Mouse (Mus musculus): ENCODE measurements around the gene Ubl4a. TPM values are rescaled to one million over a fixed set of nuclear protein-coding genes. Genes with fewer than 3 reads are reported as not detected.
A peak's percentile ranks its signal among the peaks of the same experiment; 100 is the strongest.
"Not testable (repeated sequence)": the region's sequence is repeated elsewhere in the genome, so short reads cannot be mapped to it uniquely, and the experiment has no call there.

Gene Ubl4a
- polyA plus RNA-seq, 1 experiment from 2014 or later, result 38.3 TPM

GRCm38 (mm10) chrX:74384451-74384850 is 11.4 kb upstream of the Ubl4a start:
- Histone ChIP-seq H3K4me1 (ENCODE audit: insufficient read depth) (no peaks in the 10 kb centered on the region), H3K9ac (replicated peaks) (no peak overlapping the region), H3K27me3 (ENCODE audit: insufficient read depth, low read length) (no peaks in the 10 kb centered on the region), H3K9me3 (ENCODE audit: low read length) (no peaks in the 10 kb centered on the region), H3K4me2 (ENCODE audit: low read depth, low read length) (no peak overlapping the region), H3K4me3 (ENCODE audit: low read depth, low read length) (no peak overlapping the region), H3K36me3 (replicated peaks; ENCODE audit: insufficient read depth, low read length) (0 out of 2 replicates have a peak, but pooled peaks cover 12% of the 10 kb centered on the region), H3K27ac (ENCODE audit: low read depth) (no peak overlapping the region)
- ATAC-seq, result peak; percentile 47; the same call in 1 of the 2 replicates
- 65% methylated on average over 2 of the region's 2 CpGs for WGBS (ENCODE audit: insufficient replicate concordance)
- no peak for DNase-seq
- TF ChIP-seq EP300 (IDR thresholded peaks at IDR 0.05; ENCODE audit: low read depth), result peak; percentile 55; the same call in 1 of the 2 replicates
- TF ChIP-seq CTCF (IDR thresholded peaks at IDR 0.05; ENCODE audit: low read depth), result no peak

DNA sequence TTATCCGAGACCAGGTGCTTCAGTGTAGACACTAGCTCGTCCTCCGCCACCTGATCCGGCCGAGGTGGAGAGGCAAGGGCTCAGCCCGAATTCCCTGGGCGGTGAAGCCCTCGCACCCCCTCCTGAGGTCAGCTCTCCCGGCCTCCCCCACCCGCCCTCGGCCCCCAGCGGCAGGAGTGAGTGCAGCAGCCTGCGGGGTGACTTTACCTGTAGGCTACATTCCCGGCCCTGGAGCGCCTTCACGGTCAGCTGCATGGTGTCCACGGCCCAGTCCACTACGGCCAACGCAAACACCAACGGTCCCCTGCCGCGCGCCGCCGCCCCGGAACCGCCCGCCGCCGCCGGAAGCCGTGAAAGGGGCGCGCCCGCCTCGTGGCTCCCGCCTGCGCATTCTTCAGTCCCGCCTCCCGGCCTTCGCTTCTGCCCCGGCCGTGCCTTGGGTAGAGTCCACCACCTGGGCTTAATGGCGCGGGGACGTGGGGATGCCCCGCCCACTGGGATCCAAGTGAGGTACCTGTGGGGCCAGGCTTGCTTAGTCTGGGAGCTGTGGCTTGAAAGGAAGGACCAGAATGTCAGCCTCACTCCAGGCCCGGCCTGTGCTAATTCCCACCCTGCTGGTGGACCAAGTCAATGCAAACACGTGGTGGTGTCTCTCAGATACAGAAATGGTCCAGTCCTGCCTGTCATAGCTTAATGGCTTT is 4.7 kb downstream of the Ubl4a start:
- 11% methylated on average over 35 of the region's 49 CpGs for WGBS (ENCODE audit: insufficient replicate concordance)
- Histone ChIP-seq H3K4me2 (ENCODE audit: low read depth, low read length) (peak overlapping the region; percentile 80), H3K4me3 (ENCODE audit: low read depth, low read length) (peak overlapping the region; percentile 73), H3K9me3 (ENCODE audit: low read length) (no peaks in the 10 kb centered on the region), H3K4me1 (ENCODE audit: insufficient read depth) (0 out of 2 replicates have a peak, but pooled peaks cover 9% of the 10 kb centered on the region), H3K36me3 (replicated peaks; ENCODE audit: insufficient read depth, low read length) (no peaks in the 10 kb centered on the region), H3K9ac (replicated peaks) (peak overlapping the region; percentile 78), H3K27me3 (ENCODE audit: insufficient read depth, low read length) (no peaks in the 10 kb centered on the region), H3K27ac (ENCODE audit: low read depth) (peak overlapping the region; percentile 82)
- peak; percentile 13; the same call in 1 of the 2 replicates for TF ChIP-seq CTCF (IDR thresholded peaks at IDR 0.05; ENCODE audit: low read depth)
- TF ChIP-seq EP300 (IDR thresholded peaks at IDR 0.05; ENCODE audit: low read depth), result no peak
- ATAC-seq (peak; percentile 77), DNase-seq (peak; percentile 81)

DNA sequence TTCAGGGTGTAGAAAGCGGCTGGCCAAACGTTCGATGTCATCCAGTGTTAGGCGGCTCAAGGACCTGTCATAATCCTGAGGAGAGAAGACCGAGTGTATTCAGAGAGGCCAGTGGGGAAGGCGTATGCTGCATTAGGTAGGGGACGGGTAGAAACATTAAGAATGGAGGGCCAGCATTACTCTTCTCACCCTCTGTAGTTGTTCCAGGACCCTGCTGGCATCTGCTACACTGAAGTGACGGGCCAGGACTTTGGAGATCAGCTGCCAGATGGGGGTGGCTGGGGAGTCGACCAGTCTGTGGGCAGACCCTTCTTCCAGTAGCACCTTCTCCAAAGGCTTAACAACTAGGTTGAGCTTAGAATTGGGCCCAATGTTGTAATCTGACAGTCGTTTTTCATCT is 5.5 kb downstream of the Ubl4a start:
- Histone ChIP-seq H3K4me3 (ENCODE audit: low read depth, low read length) (peak overlapping the region; percentile 73), H3K4me2 (ENCODE audit: low read depth, low read length) (peak overlapping the region; percentile 80), H3K9me3 (ENCODE audit: low read length) (no peaks in the 10 kb centered on the region)

GRCm38 (mm10) chrX:74359171-74359570 is 13.8 kb downstream of the Ubl4a start:
- DNase-seq, result no peak
- no peaks in the 10 kb centered on the region for H3K9me3 ChIP-seq (ENCODE audit: low read length)
- H3K4me3 ChIP-seq (ENCODE audit: low read depth, low read length), result no peak overlapping the region
- no peak overlapping the region for H3K9ac ChIP-seq (replicated peaks)
- ATAC-seq, result no peak
- H3K27ac ChIP-seq (ENCODE audit: low read depth), result no peak overlapping the region
- H3K36me3 ChIP-seq (replicated peaks; ENCODE audit: insufficient read depth, low read length), result no peaks in the 10 kb centered on the region
- TF ChIP-seq EP300 (IDR thresholded peaks at IDR 0.05; ENCODE audit: low read depth) (no peak), CTCF (IDR thresholded peaks at IDR 0.05; ENCODE audit: low read depth) (no peak)
- no peaks in the 10 kb centered on the region for H3K27me3 ChIP-seq (ENCODE audit: insufficient read depth, low read length)
- no peaks in the 10 kb centered on the region for H3K4me1 ChIP-seq (ENCODE audit: insufficient read depth)
- H3K4me2 ChIP-seq (ENCODE audit: low read depth, low read length), result no peak overlapping the region
- WGBS (ENCODE audit: insufficient replicate concordance), result 45% methylated on average over 11 of the region's 11 CpGs

More for the DNA sequence above, 5.5 kb downstream of the Ubl4a start:
- H3K27ac ChIP-seq (ENCODE audit: low read depth), result peak overlapping the region; percentile 82
- 50% methylated on average over 10 of the region's 10 CpGs for WGBS (ENCODE audit: insufficient replicate concordance)
- H3K9ac ChIP-seq (replicated peaks), result peak overlapping the region; percentile 78
- TF ChIP-seq CTCF (IDR thresholded peaks at IDR 0.05; ENCODE audit: low read depth) (no peak), EP300 (IDR thresholded peaks at IDR 0.05; ENCODE audit: low read depth) (no peak)
- 0 out of 2 replicates have a peak, but pooled peaks cover 9% of the 10 kb centered on the region for H3K4me1 ChIP-seq (ENCODE audit: insufficient read depth)
- ATAC-seq (no peak), DNase-seq (no peak)
- H3K36me3 ChIP-seq (replicated peaks; ENCODE audit: insufficient read depth, low read length), result no peaks in the 10 kb centered on the region
- no peaks in the 10 kb centered on the region for H3K27me3 ChIP-seq (ENCODE audit: insufficient read depth, low read length)

GRCm38 (mm10) chrX:74357069-74357468 is 15.9 kb downstream of the Ubl4a start:
- WGBS (ENCODE audit: insufficient replicate concordance), result 87% methylated on average over 2 of the region's 3 CpGs
- not testable (repeated sequence) for ATAC-seq

DNA sequence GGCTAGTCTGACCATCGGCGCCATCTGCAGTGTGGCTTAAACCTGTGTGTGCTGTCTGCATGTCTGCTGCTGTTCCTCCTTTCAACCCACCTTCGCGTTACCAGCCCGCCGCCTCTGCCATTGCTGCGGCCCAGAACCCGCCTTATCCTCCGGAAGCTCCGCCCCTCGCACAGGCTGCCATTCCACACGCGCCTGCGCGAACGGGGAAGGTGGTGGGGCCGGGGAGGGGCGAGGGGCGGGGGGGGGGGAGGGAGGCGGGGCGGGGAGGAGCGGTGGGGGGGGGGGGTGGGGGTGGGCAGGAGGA is 19.6 kb downstream of the Ubl4a start, which contains the start of gene Lage3:
TSS of gene Lage3 (minus strand) at position 152 of the 304 bp plus-strand sequence.
- TF ChIP-seq CTCF (IDR thresholded peaks at IDR 0.05; ENCODE audit: low read depth) (no peak), EP300 (IDR thresholded peaks at IDR 0.05; ENCODE audit: low read depth) (no peak)
- Histone ChIP-seq H3K27ac (ENCODE audit: low read depth) (peak within 1 kb of the TSS; percentile 66; the same call in 1 of the 2 replicates), H3K36me3 (replicated peaks; ENCODE audit: insufficient read depth, low read length) (no peaks in the 10 kb centered on the region), H3K4me3 (ENCODE audit: low read depth, low read length) (peak within 1 kb of the TSS; percentile 55), H3K4me2 (ENCODE audit: low read depth, low read length) (peak within 1 kb of the TSS; percentile 77), H3K9ac (replicated peaks) (peak within 1 kb of the TSS; percentile 57), H3K4me1 (ENCODE audit: insufficient read depth) (peaks cover 2% of the 10 kb centered on the region; the same call in 1 of the 2 replicates), H3K27me3 (ENCODE audit: insufficient read depth, low read length) (no peaks in the 10 kb centered on the region), H3K9me3 (ENCODE audit: low read length) (no peaks in the 10 kb centered on the region)
- 19% methylated on average over 9 of the region's 22 CpGs for WGBS (ENCODE audit: insufficient replicate concordance)
- DNase-seq (peak; percentile 81), ATAC-seq (peak; percentile 85)

More at GRCm38 (mm10) chrX:74357069-74357468, 15.9 kb downstream of the Ubl4a start:
- H3K9ac ChIP-seq (replicated peaks); H3K4me1 ChIP-seq (ENCODE audit: insufficient read depth); H3K9me3 ChIP-seq (ENCODE audit: low read length); DNase-seq; H3K27ac ChIP-seq (ENCODE audit: low read depth); H3K27me3 ChIP-seq (ENCODE audit: insufficient read depth, low read length); H3K4me2 ChIP-seq (ENCODE audit: low read depth, low read length); H3K36me3 ChIP-seq (replicated peaks; ENCODE audit: insufficient read depth, low read length); H3K4me3 ChIP-seq (ENCODE audit: low read depth, low read length): not testable (repeated sequence)
